Mouse (Mus musculus) megakaryocyte progenitor cell, adult 5-6 weeks (primary cell): ENCODE measurements around the gene Gfra4. TPM values are rescaled to one million over a fixed set of nuclear protein-coding genes. Genes with fewer than 3 reads are reported as not detected.

Experiments used
- total RNA-seq, 2 experiments: library from RNA; stranded (forward) in 1 of 2; stranded (reverse) in 1 of 2; fragments of 157-497, 149-512 nt in 1 of 2; fragments of 200-1000 nt in 1 of 2; gene quantifications; 2 replicates each; pipeline versions ENCODE4 v1.2.3 to v1.2.4; 2015 to 2017

Gfra4 gene
- total RNA-seq, 2 experiments from 2014 or later: not detected

Other genes starting within 250 kb of the Gfra4 start
- 6.4 and 10.8 TPM in 2 replicates for gene 4930402H24Rik, start 136.7 kb downstream of the Gfra4 start, total RNA-seq (2015)
- 4.2 and 8.6 TPM in 2 replicates for gene 4930402H24Rik, start 136.7 kb downstream of the Gfra4 start, total RNA-seq (2017)
- gene Atrn, start 136.6 kb downstream of the Gfra4 start, total RNA-seq (2015): 38.4 and 41.2 TPM in 2 replicates
- 30.4 and 33.0 TPM in 2 replicates for gene Atrn, start 136.6 kb downstream of the Gfra4 start, total RNA-seq (2017)
- gene Adam33, start 20.7 kb upstream of the Gfra4 start, total RNA-seq (2015): not detected in 2 replicates
- not detected in 2 replicates for gene Adam33, start 20.7 kb upstream of the Gfra4 start, total RNA-seq (2017)
- 0.05 and 0.07 TPM in 2 replicates for gene Siglec1, start 43.7 kb upstream of the Gfra4 start, total RNA-seq (2015)
- 0.10 TPM in 1 of 2 replicates, not detected in the other for gene Siglec1, start 43.7 kb upstream of the Gfra4 start, total RNA-seq (2017)
- 0.12 TPM in 1 of 2 replicates, not detected in the other for gene Hspa12b, start 84.2 kb upstream of the Gfra4 start, total RNA-seq (2015)
- gene Hspa12b, start 84.2 kb upstream of the Gfra4 start, total RNA-seq (2017): 0.44 TPM in 1 of 2 replicates, not detected in the other
- not detected in 2 replicates for gene Gm11037, start 90.4 kb upstream of the Gfra4 start, total RNA-seq (2015)
- not detected in 2 replicates for gene Gm11037, start 90.4 kb upstream of the Gfra4 start, total RNA-seq (2017)
- 85.1 and 90.4 TPM in 2 replicates for gene 1700037H04Rik, start 117.0 kb upstream of the Gfra4 start, total RNA-seq (2015)
- gene 1700037H04Rik, start 117.0 kb upstream of the Gfra4 start, total RNA-seq (2017): 34.9 and 39.5 TPM in 2 replicates
- 8.0 and 8.3 TPM in 2 replicates for gene Cenpb, start 137.0 kb upstream of the Gfra4 start, total RNA-seq (2015)
- gene Cenpb, start 137.0 kb upstream of the Gfra4 start, total RNA-seq (2017): 14.8 and 15.8 TPM in 2 replicates
- 8.9 and 10.8 TPM in 2 replicates for gene Cdc25b, start 143.9 kb upstream of the Gfra4 start, total RNA-seq (2015)
- 9.6 and 13.4 TPM in 2 replicates for gene Cdc25b, start 143.9 kb upstream of the Gfra4 start, total RNA-seq (2017)
- 0.39 and 0.72 TPM in 2 replicates for gene Spef1, start 144.2 kb upstream of the Gfra4 start, total RNA-seq (2015)
- 0.91 and 2.0 TPM in 2 replicates for gene Spef1, start 144.2 kb upstream of the Gfra4 start, total RNA-seq (2017)
- gene Ap5s1, start 164.0 kb upstream of the Gfra4 start, total RNA-seq (2015): 3.6 and 3.9 TPM in 2 replicates
- gene Ap5s1, start 164.0 kb upstream of the Gfra4 start, total RNA-seq (2017): 2.9 and 6.7 TPM in 2 replicates
- 15.1 and 17.1 TPM in 2 replicates for gene Mavs, start 191.0 kb upstream of the Gfra4 start, total RNA-seq (2015)
- 11.3 and 11.8 TPM in 2 replicates for gene Mavs, start 191.0 kb upstream of the Gfra4 start, total RNA-seq (2017)
- gene Pank2, start 219.4 kb upstream of the Gfra4 start, total RNA-seq (2015): 59.4 and 71.6 TPM in 2 replicates
- 46.3 and 61.7 TPM in 2 replicates for gene Pank2, start 219.4 kb upstream of the Gfra4 start, total RNA-seq (2017)